Mouse (Mus musculus) cerebellum, adult 8-10 months (tissue): ENCODE results near the gene Ints14.
"Not testable (repeated sequence)": the region's sequence is repeated elsewhere in the genome, so short reads cannot be mapped to it uniquely, and the experiment has no call there.

Source experiments
- DNase-seq: peaks from one replicate; pipeline ENCODE4 v3.0.0; 2022

Gene Ints14

DNA sequence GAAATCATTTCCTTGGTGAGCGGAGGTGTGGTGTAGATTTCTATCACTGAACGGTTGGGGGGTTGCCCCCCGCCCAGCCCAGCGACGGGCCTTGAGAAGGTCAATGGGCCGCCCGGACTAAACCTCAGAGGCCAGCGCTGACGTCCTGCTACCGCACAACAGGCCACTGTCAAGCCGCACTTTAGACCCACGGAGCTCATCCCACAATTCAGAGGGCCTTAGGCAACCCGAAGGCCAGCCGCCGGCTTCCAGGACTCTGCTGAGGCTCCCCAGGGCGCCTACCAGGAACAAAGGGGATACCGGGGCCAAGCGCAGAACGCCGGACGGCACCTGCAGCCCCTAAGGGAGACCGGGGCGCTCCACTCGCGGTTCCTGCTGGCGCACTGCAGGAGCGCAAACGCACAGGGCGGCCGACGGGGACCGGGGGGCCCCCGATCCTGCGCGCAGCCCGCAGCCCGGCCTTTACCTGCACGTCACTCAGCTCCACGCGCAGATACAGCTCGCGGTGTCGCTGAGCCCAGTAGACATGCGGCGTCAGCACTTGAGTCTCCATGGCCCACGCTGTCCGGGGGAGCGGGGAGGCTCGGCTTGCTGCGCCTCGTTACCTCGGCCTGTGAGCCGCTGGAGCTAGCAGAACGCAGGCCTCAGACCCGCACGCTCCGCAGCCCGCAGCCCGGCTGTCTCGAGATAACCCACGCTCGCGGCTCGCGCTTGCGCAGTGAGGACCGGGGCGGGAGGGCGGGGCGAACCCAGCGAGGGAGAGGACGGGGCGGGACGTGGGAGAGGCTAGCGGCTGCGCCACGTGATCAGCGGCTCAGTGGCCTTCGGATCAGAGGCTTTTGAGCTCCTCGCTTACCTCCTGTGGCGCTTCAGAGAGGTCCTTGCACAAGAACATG, 60.5 kb downstream of the Ints14 start, which contains the start of gene Hacd3:
TSS of gene Hacd3 (minus strand) at position 703 of the 896 bp plus-strand sequence.
- DNase-seq, result peak; percentile 85

DNA sequence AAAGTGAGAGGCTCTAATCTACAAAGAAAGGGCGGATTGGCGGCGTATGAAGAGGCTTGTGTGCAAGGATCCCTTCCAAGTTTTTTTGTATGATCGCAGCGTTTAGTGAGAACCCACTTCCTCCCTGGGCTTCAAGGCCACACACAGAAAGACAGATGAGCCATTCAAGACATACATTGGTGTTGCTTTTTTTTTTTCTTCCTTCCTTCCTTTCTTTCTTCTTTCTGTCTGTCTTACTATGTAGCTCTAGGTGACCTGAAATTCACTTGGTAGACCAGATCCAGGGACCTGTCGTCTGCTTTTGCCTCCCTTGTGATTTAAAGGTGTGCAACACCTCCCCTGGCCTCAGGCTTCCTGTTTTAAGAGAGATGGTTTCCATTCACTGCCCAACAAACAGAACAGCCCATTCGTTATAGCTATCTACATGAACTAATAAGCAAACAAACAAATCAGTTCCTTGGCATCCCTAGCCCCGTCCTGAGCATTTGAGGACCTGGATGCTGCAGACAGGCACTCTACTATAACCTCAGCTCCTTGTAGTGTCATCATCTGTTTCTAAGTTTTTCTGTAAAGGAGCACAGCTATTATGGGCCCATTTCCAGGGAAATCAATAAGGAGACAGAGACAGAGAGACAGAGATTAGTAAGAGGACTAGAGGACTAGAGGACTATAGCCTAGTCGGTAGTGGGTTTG, 61.3 kb downstream of the Ints14 start:
- no peak for DNase-seq

- no peak for DNase-seq
Observed at GRCm38 (mm10) chr9:65022580-65023135, 62.0 kb downstream of the Ints14 start.

DNA sequence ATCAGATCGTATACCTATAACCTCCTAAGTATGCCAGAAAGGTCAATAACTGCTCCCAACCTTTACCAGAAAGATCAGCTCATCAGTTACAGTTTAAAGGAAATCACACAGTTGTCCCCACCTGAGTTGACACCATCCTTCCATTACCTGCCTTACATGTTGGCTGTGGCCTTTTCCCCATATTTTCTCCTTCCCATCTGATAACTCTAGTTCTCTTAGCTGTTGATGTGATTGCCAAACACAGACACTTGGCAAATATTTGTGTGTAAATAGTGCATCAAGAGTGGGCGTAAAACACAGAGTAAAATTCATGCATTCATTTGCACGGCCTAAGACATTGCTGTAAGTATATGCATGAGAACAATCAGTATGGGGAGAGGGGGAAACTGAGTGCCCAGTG, 62.7 kb downstream of the Ints14 start:
- DNase-seq, result no peak

- no peak for DNase-seq
Observed at GRCm38 (mm10) chr9:65027241-65027640, 66.5 kb downstream of the Ints14 start.

DNA sequence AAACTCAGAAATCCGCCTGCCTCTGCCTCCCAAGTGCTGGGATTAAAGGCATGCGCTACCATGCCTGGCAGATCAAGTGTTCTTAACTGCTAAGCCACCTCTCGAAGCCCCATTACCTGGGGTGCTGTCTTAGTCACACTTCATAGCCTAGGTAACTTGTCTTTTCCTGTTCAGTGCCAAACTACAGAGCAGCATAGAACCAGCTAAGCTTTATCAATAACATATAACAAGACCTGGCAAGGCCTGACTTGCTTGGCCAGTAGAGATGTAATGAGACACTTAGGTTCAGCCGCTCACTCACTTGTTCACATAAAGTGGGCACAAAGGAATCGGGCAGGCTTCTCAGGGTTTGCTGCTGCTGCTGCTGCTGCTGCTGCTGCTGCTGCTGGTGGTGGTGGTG, 67.6 kb downstream of the Ints14 start:
- DNase-seq, result no peak

GRCm38 (mm10) chr9:65031355-65031754, 70.7 kb downstream of the Ints14 start:
- not testable (repeated sequence) for DNase-seq

- no peak for DNase-seq
Observed at GRCm38 (mm10) chr9:65031894-65032268, 71.2 kb downstream of the Ints14 start.

DNA sequence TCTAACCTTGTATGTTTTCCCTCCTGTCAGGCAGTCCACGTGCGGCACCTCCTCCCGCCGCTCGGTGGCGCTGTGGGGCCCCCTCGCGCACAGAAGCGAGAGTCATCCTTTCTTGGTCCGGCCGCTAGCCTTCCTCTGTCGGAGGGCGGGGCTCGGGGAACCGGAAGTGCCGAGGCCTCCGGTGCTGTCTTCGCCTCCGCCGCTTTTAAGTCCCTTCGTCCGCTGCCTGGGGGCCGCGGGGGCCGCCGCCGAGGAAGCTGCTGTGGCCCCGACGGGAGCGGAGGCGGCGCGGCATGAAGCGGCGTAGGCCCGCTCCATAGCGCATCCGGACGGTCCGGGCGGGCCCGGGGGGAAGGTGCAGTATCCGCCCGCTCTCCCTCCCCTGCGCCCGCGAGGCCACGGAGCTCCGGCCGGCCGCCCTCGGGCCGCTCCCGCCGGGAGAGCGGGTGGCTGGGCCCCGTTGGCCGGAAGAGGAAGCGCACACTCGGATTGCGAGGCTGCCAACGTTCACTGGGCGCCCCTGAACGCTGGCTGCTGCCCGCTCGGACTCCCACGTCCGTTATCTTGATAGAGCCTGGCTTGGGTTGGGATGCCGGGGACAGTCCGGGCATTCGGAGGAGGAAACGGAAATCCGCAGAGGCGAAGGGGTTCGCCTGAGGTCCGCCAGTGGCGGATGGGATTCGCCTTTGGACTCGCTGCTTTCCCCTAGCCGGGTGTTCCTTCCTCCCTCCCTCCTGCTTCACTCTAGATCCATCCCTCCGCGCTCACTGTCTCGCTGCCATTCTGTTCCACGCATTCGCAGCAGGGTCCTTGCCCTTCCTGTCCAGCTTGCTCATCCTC, 71.8 kb downstream of the Ints14 start, which contains the start of gene Dpp8:
TSS of gene Dpp8 (plus strand) at position 146 of the 840 bp plus-strand sequence.
- DNase-seq, result peak; percentile 92

- no peak for DNase-seq
Observed at GRCm38 (mm10) chr9:65036456-65036855, 75.8 kb downstream of the Ints14 start.
